Mouse (Mus musculus) megakaryocyte, embryonic 14.5 days (primary cell): ENCODE data around the gene Ier3. TPM values are rescaled to one million over a fixed set of nuclear protein-coding genes. Genes with fewer than 3 reads are reported as not detected.
A peak's percentile ranks its signal among the peaks of the same experiment; 100 is the strongest.

Experiments used
- H3K27me3 ChIP-seq: replicated peaks from 2 replicates; pipeline ENCODE3; 2012; ENCODE audit warnings: inconsistent platforms
- H3K36me3 ChIP-seq: replicated peaks from 2 replicates; pipeline ENCODE3; 2012; ENCODE audit warnings: low read length, inconsistent platforms, mixed read lengths
- H3K4me1 ChIP-seq: 2 replicates; pipeline ENCODE4 v1.6.1; 2012; ENCODE audit warnings: inconsistent platforms
- H3K4me3 ChIP-seq: replicated peaks from 2 replicates; pipeline ENCODE3; 2012; ENCODE audit warnings: moderate library complexity, mild to moderate bottlenecking, inconsistent platforms
- H3K9me3 ChIP-seq: 2 replicates; pipeline ENCODE4 v1.6.1; 2012; ENCODE audit warnings: inconsistent platforms
- FLI1 ChIP-seq: IDR thresholded peaks from 2 replicates; pipeline ENCODE4 v1.6.1; 2012; ENCODE audit warnings: low read length, inconsistent platforms, mixed read lengths
- GATA1 ChIP-seq: IDR thresholded peaks from 3 replicates; pipeline ENCODE4 v1.6.1; 2012; ENCODE audit warnings: mixed read lengths, low read length, inconsistent platforms, borderline replicate concordance
- polyA plus RNA-seq: library from polyadenylated mRNA; stranded (reverse); fragments of >175 nt; gene quantifications from 2 replicates; pipeline ENCODE4 v1.2.3, GENCODE M21; 2012; ENCODE audit warnings: low replicate concordance; ENCODE audit not compliant: insufficient read depth

Gene Ier3
- polyA plus RNA-seq, 1 experiment, result 65.8 TPM

DNA sequence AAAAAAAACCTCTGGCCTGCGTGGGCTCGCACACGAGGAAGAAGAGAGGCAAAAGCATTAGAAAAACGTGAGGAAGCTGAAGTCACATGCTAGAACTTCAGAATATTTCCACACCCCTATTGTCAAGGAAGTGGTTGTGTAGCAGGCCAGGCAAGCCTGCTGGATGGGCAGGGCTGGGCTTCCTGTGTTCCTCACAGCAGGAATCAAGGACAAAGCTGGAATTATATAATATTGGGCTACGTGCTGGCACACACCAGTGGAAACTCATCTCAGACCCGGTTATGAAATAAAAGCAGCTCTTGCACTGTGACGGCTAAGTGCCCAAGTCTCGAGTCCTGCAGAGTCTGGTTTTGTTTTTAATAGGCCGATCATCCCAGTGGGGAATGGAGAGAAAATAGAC is 13.4 kb upstream of the Ier3 start:
- H3K4me1 ChIP-seq, result peaks cover 34% of the 10 kb centered on the region
- H3K27me3 ChIP-seq, result peaks cover 12% of the 10 kb centered on the region
- no peak overlapping the region for H3K4me3 ChIP-seq

DNA sequence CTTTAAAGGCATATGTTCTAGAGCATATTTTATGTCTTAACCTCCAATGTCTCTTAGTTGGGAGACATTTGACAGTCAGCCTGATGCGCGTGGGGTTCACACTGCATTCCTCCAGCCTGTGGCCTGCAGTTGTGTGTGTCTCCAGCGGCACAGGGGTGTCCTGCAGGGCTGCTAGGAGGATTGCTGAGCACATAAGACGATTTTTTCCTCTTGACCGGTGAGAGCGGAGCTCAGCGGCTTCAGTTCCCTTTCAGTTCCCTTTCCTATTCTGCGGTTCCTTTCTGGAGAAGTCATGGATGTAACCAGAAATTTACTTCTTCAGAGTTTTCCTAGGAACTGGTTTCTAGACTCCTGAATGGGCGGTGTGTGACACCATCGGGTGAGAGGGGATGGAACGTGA is 12.1 kb upstream of the Ier3 start:
- no peaks in the 10 kb centered on the region for H3K9me3 ChIP-seq
- H3K36me3 ChIP-seq, result no peaks in the 10 kb centered on the region
- H3K4me3 ChIP-seq, result no peak overlapping the region
- TF ChIP-seq GATA1, result no peak
- peaks cover 4% of the 10 kb centered on the region for H3K27me3 ChIP-seq
- H3K4me1 ChIP-seq, result peaks cover 46% of the 10 kb centered on the region

More for the DNA sequence above, 13.4 kb upstream of the Ier3 start:
- Histone ChIP-seq H3K9me3 (no peaks in the 10 kb centered on the region), H3K36me3 (no peaks in the 10 kb centered on the region)
- no peak for TF ChIP-seq GATA1
- no peak for TF ChIP-seq FLI1

DNA sequence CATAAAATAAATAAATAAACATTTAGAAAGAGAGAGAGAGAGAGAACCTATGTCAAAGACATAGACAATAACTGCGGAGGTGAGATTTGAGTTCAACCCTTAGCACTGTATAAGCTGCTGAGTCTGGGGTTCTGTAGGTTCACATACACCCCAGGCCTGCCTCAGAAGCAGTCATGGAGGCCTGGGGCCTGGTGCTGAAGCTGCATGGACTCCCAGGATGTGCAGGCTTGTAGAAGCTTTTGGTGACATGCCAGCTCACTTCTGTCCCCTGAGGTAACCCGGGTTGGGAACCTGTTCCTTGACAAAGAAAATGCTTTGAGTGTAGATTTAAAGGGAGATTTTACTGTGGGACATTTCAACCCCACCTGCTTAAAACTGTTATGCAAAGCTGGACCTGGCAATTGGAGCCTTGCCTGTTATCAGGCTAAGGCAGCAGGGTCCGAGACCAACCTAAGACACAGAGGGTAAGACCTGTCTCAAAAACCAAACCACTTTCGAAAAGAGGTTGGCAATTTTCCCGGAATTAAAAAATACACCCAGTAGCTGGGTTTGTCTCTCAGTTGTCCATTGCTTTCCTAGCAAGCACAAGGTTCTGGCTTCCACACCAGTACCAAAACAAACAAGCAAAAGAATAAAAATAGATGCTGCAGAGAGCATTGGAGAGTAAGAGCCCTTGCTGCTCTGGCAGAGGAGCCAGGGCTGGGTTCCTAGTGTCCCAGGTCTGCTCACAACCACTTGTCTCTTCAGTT is 10.4 kb upstream of the Ier3 start:
- no peaks in the 10 kb centered on the region for H3K9me3 ChIP-seq
- H3K4me1 ChIP-seq, result peaks cover 63% of the 10 kb centered on the region
- H3K4me3 ChIP-seq, result no peak overlapping the region
- TF ChIP-seq FLI1 (no peak), GATA1 (no peak)
- H3K27me3 ChIP-seq, result peaks cover 4% of the 10 kb centered on the region
- no peaks in the 10 kb centered on the region for H3K36me3 ChIP-seq

DNA sequence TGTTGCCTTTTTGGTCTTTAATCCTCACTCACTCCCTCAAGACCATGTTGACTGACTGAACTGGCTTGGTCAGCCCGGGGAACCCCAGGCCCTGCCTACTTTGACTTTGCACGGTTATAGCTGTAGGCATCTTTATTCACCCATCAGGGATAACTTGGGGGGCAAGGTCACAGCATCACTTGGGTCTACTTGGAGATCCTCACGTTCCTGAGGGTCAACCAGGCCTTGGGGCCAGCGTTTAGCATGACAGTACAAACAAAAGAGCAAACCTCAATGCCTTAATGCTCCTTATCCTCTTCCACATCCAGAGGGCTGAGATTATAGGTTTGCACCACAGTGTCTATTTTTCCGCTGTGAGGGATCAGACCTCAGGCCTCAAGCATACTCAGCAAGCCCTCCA is 9.2 kb upstream of the Ier3 start:
- H3K9me3 ChIP-seq, result no peaks in the 10 kb centered on the region
- peaks cover 71% of the 10 kb centered on the region for H3K4me1 ChIP-seq
- H3K36me3 ChIP-seq, result no peaks in the 10 kb centered on the region
- H3K27me3 ChIP-seq, result peaks cover 4% of the 10 kb centered on the region
- TF ChIP-seq FLI1, result no peak
- no peak for TF ChIP-seq GATA1
- H3K4me3 ChIP-seq, result no peak overlapping the region

- Histone ChIP-seq H3K9me3 (no peaks in the 10 kb centered on the region), H3K4me3 (no peak overlapping the region), H3K27me3 (peaks cover 4% of the 10 kb centered on the region), H3K4me1 (peaks cover 72% of the 10 kb centered on the region), H3K36me3 (no peaks in the 10 kb centered on the region)
- TF ChIP-seq GATA1 (no peak), FLI1 (no peak)
Measured at GRCm38 (mm10) chr17:35812736-35813135, 8.7 kb upstream of the Ier3 start.

DNA sequence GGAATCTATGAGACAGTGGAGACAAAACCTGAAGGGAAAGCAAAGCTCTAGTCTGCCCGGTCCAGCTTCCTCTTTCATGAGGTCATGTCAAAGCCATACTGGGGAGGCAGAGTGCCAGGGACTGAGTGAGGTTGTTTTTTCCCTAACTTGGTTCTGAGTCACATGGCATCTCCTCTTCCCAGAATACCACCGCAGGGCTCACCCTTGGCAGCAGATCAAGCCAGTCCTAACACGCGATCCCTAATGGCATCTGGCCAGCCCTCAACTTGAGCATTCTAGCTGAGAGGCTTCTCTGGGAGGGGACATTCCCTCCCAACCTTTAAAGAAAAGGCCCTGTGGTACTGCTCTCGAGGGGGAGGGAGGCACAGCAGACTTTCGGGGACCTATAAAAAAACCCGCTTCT is 8.2 kb upstream of the Ier3 start:
- H3K4me3 ChIP-seq, result peak overlapping the region; percentile 62
- no peaks in the 10 kb centered on the region for H3K9me3 ChIP-seq
- peaks cover 4% of the 10 kb centered on the region for H3K27me3 ChIP-seq
- TF ChIP-seq FLI1, result no peak
- no peak for TF ChIP-seq GATA1
- no peaks in the 10 kb centered on the region for H3K36me3 ChIP-seq
- H3K4me1 ChIP-seq, result peaks cover 67% of the 10 kb centered on the region

GRCm38 (mm10) chr17:35813653-35814052 is 7.8 kb upstream of the Ier3 start:
- TF ChIP-seq FLI1 (no peak), GATA1 (no peak)
- H3K9me3 ChIP-seq, result no peaks in the 10 kb centered on the region
- peaks cover 63% of the 10 kb centered on the region for H3K4me1 ChIP-seq
- peak overlapping the region; percentile 44 for H3K4me3 ChIP-seq
- peaks cover 4% of the 10 kb centered on the region for H3K27me3 ChIP-seq
- no peaks in the 10 kb centered on the region for H3K36me3 ChIP-seq

GRCm38 (mm10) chr17:35814678-35815077 is 6.8 kb upstream of the Ier3 start:
- H3K27me3 ChIP-seq, result peaks cover 3% of the 10 kb centered on the region
- TF ChIP-seq GATA1, result no peak
- no peak for TF ChIP-seq FLI1
- no peaks in the 10 kb centered on the region for H3K9me3 ChIP-seq
- no peak overlapping the region for H3K4me3 ChIP-seq
- peaks cover 63% of the 10 kb centered on the region for H3K4me1 ChIP-seq
- no peaks in the 10 kb centered on the region for H3K36me3 ChIP-seq

DNA sequence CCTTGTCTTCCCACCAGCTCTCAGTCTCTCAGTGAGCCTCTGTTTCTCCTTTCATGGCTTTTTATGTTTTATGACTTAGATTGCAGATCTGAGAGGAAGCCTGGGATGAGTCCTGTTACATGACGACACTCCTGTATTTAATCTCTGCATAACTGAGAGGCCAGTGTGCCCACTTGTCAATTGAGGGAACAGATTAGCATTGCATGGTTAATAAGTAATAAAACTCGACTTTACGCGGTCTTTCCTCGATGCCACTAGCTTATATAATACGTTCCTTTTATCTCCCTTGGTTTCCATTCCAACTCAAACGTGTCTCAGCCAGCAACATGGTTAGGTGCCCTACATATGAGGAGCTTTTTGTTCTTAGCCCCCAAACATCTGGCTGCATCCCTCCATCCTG is 5.6 kb upstream of the Ier3 start:
- Histone ChIP-seq H3K4me1 (peaks cover 73% of the 10 kb centered on the region), H3K4me3 (peak overlapping the region; percentile 11), H3K9me3 (no peaks in the 10 kb centered on the region), H3K27me3 (no peaks in the 10 kb centered on the region), H3K36me3 (no peaks in the 10 kb centered on the region)
- TF ChIP-seq FLI1, result no peak
- TF ChIP-seq GATA1, result no peak

DNA sequence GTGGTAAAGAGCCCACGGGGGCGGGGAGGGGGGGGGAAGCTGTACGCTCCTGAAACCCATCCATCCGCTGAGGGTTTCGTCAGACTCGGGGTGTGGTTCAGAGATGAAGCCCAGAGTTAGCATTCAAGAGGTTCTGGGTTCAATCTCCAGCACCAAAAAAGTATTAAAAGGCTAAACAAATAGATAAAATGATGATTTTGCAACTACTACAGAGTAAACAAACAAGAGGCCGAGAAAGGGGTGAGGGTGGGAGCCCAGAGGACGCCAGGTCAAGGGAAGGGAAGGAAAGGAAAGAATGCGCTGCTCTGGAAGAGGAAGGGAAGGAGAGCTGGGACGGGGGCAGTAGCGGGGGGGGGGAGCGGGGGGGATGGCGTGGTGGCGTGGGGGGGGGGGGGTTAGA is 4.8 kb upstream of the Ier3 start:
- no peak for TF ChIP-seq GATA1
- no peak for TF ChIP-seq FLI1
- no peaks in the 10 kb centered on the region for H3K27me3 ChIP-seq
- no peaks in the 10 kb centered on the region for H3K36me3 ChIP-seq
- peaks cover 80% of the 10 kb centered on the region for H3K4me1 ChIP-seq
- H3K4me3 ChIP-seq, result no peak overlapping the region
- H3K9me3 ChIP-seq, result no peaks in the 10 kb centered on the region
